Mouse (Mus musculus): ENCODE data around the gene Nrip3. TPM values are rescaled to one million over a fixed set of nuclear protein-coding genes. Genes with fewer than 3 reads are reported as not detected.

The Nrip3 gene
- polyA plus RNA-seq, 1 experiment from 2014 or later: 2.6 TPM

GRCm38 (mm10) chr7:109767575-109768350 lies 14.1 kb downstream of the Nrip3 start:
- no peak for ATAC-seq (ENCODE audit: insufficient number of reproducible peaks, low FRiP score, low TSS enrichment, low read depth)
- Histone ChIP-seq H3K27ac (replicated peaks) (no peak overlapping the region), H3K9me3 (replicated peaks) (no peaks in the 10 kb centered on the region), H3K4me3 (replicated peaks) (no peak overlapping the region), H3K27me3 (no peaks in the 10 kb centered on the region), H3K4me2 (replicated peaks) (no peak overlapping the region), H3K36me3 (no peaks in the 10 kb centered on the region), H3K4me1 (no peaks in the 10 kb centered on the region), H3K9ac (no peak overlapping the region)
- WGBS: 69% methylated on average over 7 of the region's 7 CpGs

- Histone ChIP-seq H3K4me2 (replicated peaks) (no peak overlapping the region), H3K9ac (no peak overlapping the region), H3K36me3 (no peaks in the 10 kb centered on the region), H3K4me1 (no peaks in the 10 kb centered on the region), H3K9me3 (replicated peaks) (no peaks in the 10 kb centered on the region), H3K27ac (replicated peaks) (no peak overlapping the region), H3K4me3 (replicated peaks) (no peak overlapping the region), H3K27me3 (no peaks in the 10 kb centered on the region)
- WGBS: 67% methylated on average over 2 of the region's 2 CpGs
- ATAC-seq (ENCODE audit: insufficient number of reproducible peaks, low FRiP score, low TSS enrichment, low read depth): no peak
Observed at GRCm38 (mm10) chr7:109764009-109764408, 17.8 kb downstream of the Nrip3 start.

- Histone ChIP-seq H3K27ac (replicated peaks) (no peak overlapping the region), H3K9me3 (replicated peaks) (no peaks in the 10 kb centered on the region), H3K4me2 (replicated peaks) (no peak overlapping the region), H3K4me1 (peaks cover 19% of the 10 kb centered on the region), H3K4me3 (replicated peaks) (no peak overlapping the region), H3K27me3 (no peaks in the 10 kb centered on the region), H3K9ac (no peak overlapping the region), H3K36me3 (no peaks in the 10 kb centered on the region)
- WGBS: 92% methylated on average over 3 of the region's 3 CpGs
- ATAC-seq (ENCODE audit: insufficient number of reproducible peaks, low FRiP score, low TSS enrichment, low read depth): no peak
Observed at GRCm38 (mm10) chr7:109756291-109756690, 25.5 kb downstream of the Nrip3 start.

GRCm38 (mm10) chr7:109754034-109754433 lies 27.8 kb downstream of the Nrip3 start:
- Histone ChIP-seq H3K27ac (replicated peaks) (no peak overlapping the region), H3K9me3 (replicated peaks) (no peaks in the 10 kb centered on the region), H3K4me2 (replicated peaks) (no peak overlapping the region), H3K36me3 (no peaks in the 10 kb centered on the region), H3K9ac (no peak overlapping the region), H3K27me3 (no peaks in the 10 kb centered on the region), H3K4me3 (replicated peaks) (no peak overlapping the region), H3K4me1 (peaks cover 19% of the 10 kb centered on the region)
- WGBS: 70% methylated on average over 8 of the region's 8 CpGs
- no peak for ATAC-seq (ENCODE audit: insufficient number of reproducible peaks, low FRiP score, low TSS enrichment, low read depth)

- peak within 1 kb of the TSS; percentile 86 for H3K9ac ChIP-seq
- peak within 1 kb of the TSS; percentile 74 for H3K4me2 ChIP-seq (replicated peaks)
- H3K36me3 ChIP-seq: no peaks in the 10 kb centered on the region
- WGBS: under 1% methylated on average over 74 of the region's 74 CpGs
- peak within 1 kb of the TSS; percentile 84 for H3K27ac ChIP-seq (replicated peaks)
- peaks cover 19% of the 10 kb centered on the region for H3K4me1 ChIP-seq
- ATAC-seq (ENCODE audit: insufficient number of reproducible peaks, low FRiP score, low TSS enrichment, low read depth): peak; percentile 87
- peak within 1 kb of the TSS; percentile 80 for H3K4me3 ChIP-seq (replicated peaks)
- H3K27me3 ChIP-seq: no peaks in the 10 kb centered on the region
- no peaks in the 10 kb centered on the region for H3K9me3 ChIP-seq (replicated peaks)
Observed at GRCm38 (mm10) chr7:109752008-109752925, 29.6 kb downstream of the Nrip3 start, which contains the start of gene Tmem9b. Tmem9b (minus strand) TSS chr7:109752875.

- WGBS: 2% methylated on average over 13 of the region's 13 CpGs
- Histone ChIP-seq H3K9me3 (replicated peaks) (no peaks in the 10 kb centered on the region), H3K4me3 (replicated peaks) (peak overlapping the region; percentile 80), H3K4me2 (replicated peaks) (peak overlapping the region; percentile 74), H3K36me3 (peaks cover 3% of the 10 kb centered on the region; the same call in 1 of the 2 replicates), H3K27me3 (no peaks in the 10 kb centered on the region), H3K4me1 (peaks cover 19% of the 10 kb centered on the region), H3K9ac (peak overlapping the region; percentile 86), H3K27ac (replicated peaks) (peak overlapping the region; percentile 84; the same call in 1 of the 2 replicates)
- no peak for ATAC-seq (ENCODE audit: insufficient number of reproducible peaks, low FRiP score, low TSS enrichment, low read depth)
Observed at GRCm38 (mm10) chr7:109751427-109752007, 30.3 kb downstream of the Nrip3 start.

- no peak overlapping the region for H3K4me3 ChIP-seq (replicated peaks)
- no peaks in the 10 kb centered on the region for H3K4me1 ChIP-seq
- no peak for ATAC-seq (ENCODE audit: insufficient number of reproducible peaks, low FRiP score, low TSS enrichment, low read depth)
- no peak overlapping the region for H3K27ac ChIP-seq (replicated peaks)
- no peaks in the 10 kb centered on the region for H3K9me3 ChIP-seq (replicated peaks)
- 60% methylated on average over 1 of the region's 1 CpGs for WGBS
- H3K27me3 ChIP-seq: no peaks in the 10 kb centered on the region
- no peak overlapping the region for H3K9ac ChIP-seq
- H3K4me2 ChIP-seq (replicated peaks): no peak overlapping the region
- peaks cover 32% of the 10 kb centered on the region for H3K36me3 ChIP-seq
Observed at GRCm38 (mm10) chr7:109747747-109748146, 34.1 kb downstream of the Nrip3 start.

- H3K4me3 ChIP-seq (replicated peaks): no peak overlapping the region
- no peaks in the 10 kb centered on the region for H3K9me3 ChIP-seq (replicated peaks)
- H3K9ac ChIP-seq: no peak overlapping the region
- no peak for ATAC-seq (ENCODE audit: insufficient number of reproducible peaks, low FRiP score, low TSS enrichment, low read depth)
- H3K27me3 ChIP-seq: no peaks in the 10 kb centered on the region
- no peak overlapping the region for H3K4me2 ChIP-seq (replicated peaks)
- WGBS: 85% methylated on average over 4 of the region's 4 CpGs
- H3K36me3 ChIP-seq: peaks cover 53% of the 10 kb centered on the region
- no peak overlapping the region for H3K27ac ChIP-seq (replicated peaks)
- no peaks in the 10 kb centered on the region for H3K4me1 ChIP-seq
Observed at GRCm38 (mm10) chr7:109741703-109742102, 40.1 kb downstream of the Nrip3 start.

GRCm38 (mm10) chr7:109741060-109741459 lies 40.8 kb downstream of the Nrip3 start:
- no peak for ATAC-seq (ENCODE audit: insufficient number of reproducible peaks, low FRiP score, low TSS enrichment, low read depth)
- 78% methylated on average over 1 of the region's 1 CpGs for WGBS
- Histone ChIP-seq H3K9me3 (replicated peaks) (no peaks in the 10 kb centered on the region), H3K4me1 (no peaks in the 10 kb centered on the region), H3K4me3 (replicated peaks) (no peak overlapping the region), H3K4me2 (replicated peaks) (no peak overlapping the region), H3K27me3 (no peaks in the 10 kb centered on the region), H3K36me3 (peaks cover 54% of the 10 kb centered on the region), H3K27ac (replicated peaks) (no peak overlapping the region), H3K9ac (no peak overlapping the region)

GRCm38 (mm10) chr7:109739822-109740370 lies 41.9 kb downstream of the Nrip3 start:
- 72% methylated on average over 5 of the region's 5 CpGs for WGBS
- Histone ChIP-seq H3K4me3 (replicated peaks) (no peak overlapping the region), H3K4me1 (no peaks in the 10 kb centered on the region), H3K36me3 (peaks cover 51% of the 10 kb centered on the region), H3K27ac (replicated peaks) (no peak overlapping the region), H3K27me3 (no peaks in the 10 kb centered on the region), H3K4me2 (replicated peaks) (no peak overlapping the region), H3K9ac (no peak overlapping the region), H3K9me3 (replicated peaks) (no peaks in the 10 kb centered on the region)
- ATAC-seq (ENCODE audit: insufficient number of reproducible peaks, low FRiP score, low TSS enrichment, low read depth): no peak

GRCm38 (mm10) chr7:109734806-109735205 lies 47.0 kb downstream of the Nrip3 start:
- no peak for ATAC-seq (ENCODE audit: insufficient number of reproducible peaks, low FRiP score, low TSS enrichment, low read depth)
- peaks cover 24% of the 10 kb centered on the region for H3K36me3 ChIP-seq
- H3K4me3 ChIP-seq (replicated peaks): no peak overlapping the region
- H3K9ac ChIP-seq: no peak overlapping the region
- no peaks in the 10 kb centered on the region for H3K9me3 ChIP-seq (replicated peaks)
- H3K4me1 ChIP-seq: peaks cover 6% of the 10 kb centered on the region; the same call in 1 of the 2 replicates
- no peak overlapping the region for H3K27ac ChIP-seq (replicated peaks)
- no peaks in the 10 kb centered on the region for H3K27me3 ChIP-seq
- H3K4me2 ChIP-seq (replicated peaks): no peak overlapping the region
- WGBS: 85% methylated on average over 4 of the region's 4 CpGs

All from embryonic facial prominence, embryonic 15.5 days (tissue).